In genomic region chr2:73263172-73263765, GRCm38 (mm10) we compare ENCODE assay signal across 9 mouse cellular contexts. TPM values are rescaled to one million over a fixed set of nuclear protein-coding genes. Genes with fewer than 3 reads are reported as not detected.
A peak's percentile ranks its signal among the peaks of the same experiment; 100 is the strongest.
DNase-seq lines count a peak whose midpoint lies in the region; ATAC-seq and TF ChIP-seq lines count a peak whose summit lies in the region.
"Had no signal": no experiment of that assay in that cellular context is flagged by ENCODE, and none has a peak within 500 bp of the region (broad histone marks: within the 10 kb centered on the region; RNA-seq: fewer than 3 reads in every experiment).

No protein-coding gene starts in this region.

- H3K4me2 ChIP-seq in forebrain, embryonic 14.5 days (ENCODE audit: low read length), result peak overlapping the region; percentile 59
- H3K4me2 ChIP-seq in limb, embryonic 14.5 days (replicated peaks; ENCODE audit: low read depth, low read length, severe bottlenecking), result peak overlapping the region; percentile 68
- H3K4me2 ChIP-seq in stomach, embryonic 16.5 days (ENCODE audit: low read depth, low read length), result peak overlapping the region; percentile 74

- no peak for ATAC-seq in megakaryocyte, adult 5-6 weeks (ENCODE audit: poor library complexity, severe bottlenecking)
- no peak for ATAC-seq in forebrain, embryonic 14.5 days
- ATAC-seq in limb, embryonic 14.5 days (ENCODE audit: low FRiP score, low read depth), result peak; percentile 46; the same call in 1 of the 2 replicates
- no peak for ATAC-seq in stomach, embryonic 16.5 days (ENCODE audit: insufficient read depth, low FRiP score)
- ATAC-seq in cerebellum, adult (ENCODE audit: insufficient number of reproducible peaks, low FRiP score, low TSS enrichment), result no peak

- H3K9ac ChIP-seq in forebrain, embryonic 14.5 days (ENCODE audit: low read length), result peak overlapping the region; percentile 49; the same call in 1 of the 2 replicates
- peak overlapping the region; percentile 25 for H3K9ac ChIP-seq in limb, embryonic 14.5 days (ENCODE audit: low read depth, low read length, severe bottlenecking)
- peak overlapping the region; percentile 44; the same call in 1 of the 2 replicates for H3K9ac ChIP-seq in stomach, embryonic 16.5 days (ENCODE audit: low read length)

- peak; percentile 27 for DNase-seq in forebrain, embryonic 14.5 days (ENCODE audit: low spot score)
- DNase-seq in limb, embryonic 14.5 days (ENCODE audit: low spot score), result no peak
- DNase-seq in ovary, postnatal 36 days (ENCODE audit: low spot score), result no peak
- no peak for DNase-seq in right cerebral cortex, adult 2 months (ENCODE audit: low spot score in 2 of 2)

- H3K9me3 ChIP-seq in megakaryocyte, embryonic 14.5 days, result peaks cover 11% of the 10 kb centered on the region
- no peaks in the 10 kb centered on the region; the same call in 1 of the 2 replicates for H3K9me3 ChIP-seq in forebrain, embryonic 14.5 days (replicated peaks; ENCODE audit: control insufficient read depth, low read length)
- H3K9me3 ChIP-seq in limb, embryonic 14.5 days (ENCODE audit: control insufficient read depth, low read length), result no peaks in the 10 kb centered on the region; the same call in 1 of the 2 replicates
- H3K9me3 ChIP-seq in stomach, embryonic 16.5 days (replicated peaks; ENCODE audit: control insufficient read depth, low read length), result peaks cover 3% of the 10 kb centered on the region

- peaks cover 72% of the 10 kb centered on the region for H3K27me3 ChIP-seq in megakaryocyte, embryonic 14.5 days (replicated peaks)
- peaks cover 49% of the 10 kb centered on the region for H3K27me3 ChIP-seq in forebrain, embryonic 14.5 days (replicated peaks; ENCODE audit: control insufficient read depth, insufficient read depth, low read length)
- peaks cover 38% of the 10 kb centered on the region for H3K27me3 ChIP-seq in limb, embryonic 14.5 days (ENCODE audit: control insufficient read depth, insufficient read depth, low read length)
- H3K27me3 ChIP-seq in stomach, embryonic 16.5 days (ENCODE audit: control insufficient read depth, insufficient read depth, low read length), result peaks cover 55% of the 10 kb centered on the region

- WGBS in forebrain, embryonic 14.5 days, result 4% methylated on average over 16 of the region's 16 CpGs
- 3% methylated on average over 16 of the region's 16 CpGs for WGBS in limb, embryonic 14.5 days
- 12% methylated on average over 16 of the region's 16 CpGs for WGBS in stomach, embryonic 16.5 days

- peaks cover 36% of the 10 kb centered on the region for H3K4me1 ChIP-seq in megakaryocyte, embryonic 14.5 days
- H3K4me1 ChIP-seq in forebrain, embryonic 14.5 days (ENCODE audit: control insufficient read depth, insufficient read depth, low read length), result 0 out of 2 replicates have a peak, but pooled peaks cover 6% of the 10 kb centered on the region
- peaks cover 9% of the 10 kb centered on the region for H3K4me1 ChIP-seq in limb, embryonic 14.5 days (ENCODE audit: control insufficient read depth, insufficient read depth, low read length)
- peaks cover 13% of the 10 kb centered on the region for H3K4me1 ChIP-seq in stomach, embryonic 16.5 days (ENCODE audit: control insufficient read depth, insufficient read depth, low read length)

- H3K27ac ChIP-seq in forebrain, embryonic 14.5 days (ENCODE audit: low read depth, low read length), result no peak overlapping the region
- H3K27ac ChIP-seq in limb, embryonic 14.5 days (replicated peaks; ENCODE audit: low read depth, low read length), result no peak overlapping the region
- H3K27ac ChIP-seq in stomach, embryonic 16.5 days (ENCODE audit: low read length), result no peak overlapping the region

- TF ChIP-seq POLR2A in limb, embryonic 14.5 days (IDR thresholded peaks at IDR 0.05; ENCODE audit: borderline replicate concordance, extremely low read depth, insufficient read depth, insufficient read length), result no peak

- peak overlapping the region; percentile 88 for H3K4me3 ChIP-seq in megakaryocyte, embryonic 14.5 days (replicated peaks)
- H3K4me3 ChIP-seq in forebrain, embryonic 14.5 days (ENCODE audit: low read depth, low read length), result peak overlapping the region; percentile 28
- peak overlapping the region; percentile 42 for H3K4me3 ChIP-seq in limb, embryonic 14.5 days (replicated peaks; ENCODE audit: low read length)
- H3K4me3 ChIP-seq in stomach, embryonic 16.5 days (replicated peaks; ENCODE audit: low read length), result peak overlapping the region; percentile 50

- no peaks in the 10 kb centered on the region for H3K36me3 ChIP-seq in megakaryocyte, embryonic 14.5 days (replicated peaks; ENCODE audit: low read length)
- H3K36me3 ChIP-seq in forebrain, embryonic 14.5 days (ENCODE audit: control insufficient read depth, insufficient read depth, low read length), result no peaks in the 10 kb centered on the region
- no peaks in the 10 kb centered on the region for H3K36me3 ChIP-seq in limb, embryonic 14.5 days (ENCODE audit: control insufficient read depth, insufficient read depth, low read length)
- H3K36me3 ChIP-seq in stomach, embryonic 16.5 days (ENCODE audit: control insufficient read depth, insufficient read depth, low read length), result no peaks in the 10 kb centered on the region

RNA-seq across cellular contexts. Expression of gene Sp9, which starts 8.5 kb away (rescaled TPM):
- polyA plus RNA-seq in megakaryocyte, embryonic 14.5 days (2012; ENCODE audit: insufficient read depth, low replicate concordance), result not detected in 2 replicates
- total RNA-seq in megakaryocyte, adult 5-6 weeks (2015), result not detected in 2 replicates
- not detected in 2 replicates for total RNA-seq in megakaryocyte, adult 5-6 weeks (2017)
- polyA plus RNA-seq in forebrain, embryonic 14.5 days (2014; fragmentation: Nextera tagmentation; extraction: Ambion mirVana), result 10.9 and 12.2 TPM in 2 replicates
- polyA plus RNA-seq in limb, embryonic 14.5 days (2012; rRNA removed), result 2.4 and 2.5 TPM in 2 replicates
- 1.7 and 2.5 TPM in 2 replicates for polyA plus RNA-seq in limb, embryonic 14.5 days (2014; fragmentation: Nextera tagmentation; extraction: Ambion mirVana)
- not detected in 2 replicates for polyA plus RNA-seq in stomach, embryonic 16.5 days (2015; fragmentation: Nextera tagmentation; extraction: Ambion mirVana)
- total RNA-seq: hematopoietic stem cell, adult 5-6 weeks had no signal

RNA-seq across cellular contexts. Expression of gene Ola1, which starts 44.5 kb away (rescaled TPM):
- 25.8 and 26.7 TPM in 2 replicates for polyA plus RNA-seq in megakaryocyte, embryonic 14.5 days (2012; ENCODE audit: insufficient read depth, low replicate concordance)
- 85.1 and 87.6 TPM in 2 replicates for total RNA-seq in megakaryocyte, adult 5-6 weeks (2015)
- 82.6 and 89.2 TPM in 2 replicates for total RNA-seq in megakaryocyte, adult 5-6 weeks (2017)
- polyA plus RNA-seq in forebrain, embryonic 14.5 days (2014; fragmentation: Nextera tagmentation; extraction: Ambion mirVana), result 80.9 and 92.9 TPM in 2 replicates
- 33.6 and 49.7 TPM in 2 replicates for polyA plus RNA-seq in limb, embryonic 14.5 days (2012; rRNA removed)
- polyA plus RNA-seq in limb, embryonic 14.5 days (2014; fragmentation: Nextera tagmentation; extraction: Ambion mirVana), result 89.8 and 95.4 TPM in 2 replicates
- polyA plus RNA-seq in stomach, embryonic 16.5 days (2015; fragmentation: Nextera tagmentation; extraction: Ambion mirVana), result 77.9 and 80.8 TPM in 2 replicates

RNA-seq across cellular contexts. Expression of gene Scrn3, which starts 49.1 kb away (rescaled TPM):
- 0.10 TPM in 1 of 2 replicates, not detected in the other for polyA plus RNA-seq in megakaryocyte, embryonic 14.5 days (2012; ENCODE audit: insufficient read depth, low replicate concordance)
- total RNA-seq in megakaryocyte, adult 5-6 weeks (2015), result 9.0 and 9.5 TPM in 2 replicates
- total RNA-seq in megakaryocyte, adult 5-6 weeks (2017), result 8.0 and 15.7 TPM in 2 replicates
- polyA plus RNA-seq in forebrain, embryonic 14.5 days (2014; fragmentation: Nextera tagmentation; extraction: Ambion mirVana), result 6.2 and 7.2 TPM in 2 replicates
- 12.0 and 13.6 TPM in 2 replicates for polyA plus RNA-seq in limb, embryonic 14.5 days (2012; rRNA removed)
- 12.0 and 12.2 TPM in 2 replicates for polyA plus RNA-seq in limb, embryonic 14.5 days (2014; fragmentation: Nextera tagmentation; extraction: Ambion mirVana)
- 14.7 and 16.1 TPM in 2 replicates for polyA plus RNA-seq in stomach, embryonic 16.5 days (2015; fragmentation: Nextera tagmentation; extraction: Ambion mirVana)

RNA-seq across cellular contexts. Expression of gene Cir1, which starts 49.2 kb away (rescaled TPM):
- polyA plus RNA-seq in megakaryocyte, embryonic 14.5 days (2012; ENCODE audit: insufficient read depth, low replicate concordance), result 14.8 TPM in 1 of 2 replicates, not detected in the other
- total RNA-seq in megakaryocyte, adult 5-6 weeks (2015), result 13.6 and 14.0 TPM in 2 replicates
- 15.2 and 17.2 TPM in 2 replicates for total RNA-seq in megakaryocyte, adult 5-6 weeks (2017)
- polyA plus RNA-seq in forebrain, embryonic 14.5 days (2014; fragmentation: Nextera tagmentation; extraction: Ambion mirVana), result 23.4 and 25.9 TPM in 2 replicates
- polyA plus RNA-seq in limb, embryonic 14.5 days (2012; rRNA removed), result 14.4 and 22.1 TPM in 2 replicates
- 25.2 and 27.8 TPM in 2 replicates for polyA plus RNA-seq in limb, embryonic 14.5 days (2014; fragmentation: Nextera tagmentation; extraction: Ambion mirVana)
- polyA plus RNA-seq in stomach, embryonic 16.5 days (2015; fragmentation: Nextera tagmentation; extraction: Ambion mirVana), result 16.2 and 22.4 TPM in 2 replicates

Comparison
In these comparisons a context has a peak if more than half of its experiments do, and no peak if none do; other contexts are left out.
1. H3K4me3 ChIP-seq: peak in every context shown above with its lines; median percentile 88 in megakaryocyte, embryonic 14.5 days; 50 in stomach, embryonic 16.5 days; 42 in limb, embryonic 14.5 days; 28 in forebrain, embryonic 14.5 days.